In genomic region chr6:148437565-148437964, GRCm38 (mm10) we compare ENCODE assay signal across 21 mouse cellular contexts. TPM values are rescaled to one million over a fixed set of nuclear protein-coding genes. Genes with fewer than 3 reads are reported as not detected.
A peak's percentile ranks its signal among the peaks of the same experiment; 100 is the strongest.
DNase-seq lines count a peak whose midpoint lies in the region; ATAC-seq and TF ChIP-seq lines count a peak whose summit lies in the region.
"Had no signal": no experiment of that assay in that cellular context is flagged by ENCODE, and none has a peak within 500 bp of the region (broad histone marks: within the 10 kb centered on the region; RNA-seq: fewer than 3 reads in every experiment).

No protein-coding gene starts in this region.

- no peaks in the 10 kb centered on the region; the same call in 1 of the 2 replicates for H3K4me1 ChIP-seq in forebrain, embryonic 11.5 days (replicated peaks; ENCODE audit: control insufficient read depth, insufficient read depth, low read length)
- peaks cover 9% of the 10 kb centered on the region for H3K4me1 ChIP-seq in forebrain, embryonic 10.5 days
- peaks cover 20% of the 10 kb centered on the region for H3K4me1 ChIP-seq in heart, adult 2 months (ENCODE audit: control insufficient read depth, insufficient read depth, low read length)
- H3K4me1 ChIP-seq in kidney, adult 2 months (ENCODE audit: control insufficient read depth, insufficient read depth, low read length), result no peaks in the 10 kb centered on the region

- H3K79me2 ChIP-seq in heart, adult 2 months (replicated peaks; ENCODE audit: control insufficient read depth, insufficient read depth, low read length), result no peaks in the 10 kb centered on the region; the same call in 1 of the 2 replicates

- no peak for ATAC-seq in forebrain, embryonic 11.5 days (replicated peaks; ENCODE audit: low FRiP score)
- ATAC-seq: activated CD4-positive, CD25-positive, alpha-beta regulatory T cell, adult 4 months; forebrain, embryonic 13.5 days; forebrain, embryonic 16.5 days; intestine, postnatal 0 days had no signal

- TF ChIP-seq CTCF in heart, adult 2 months (IDR thresholded peaks at IDR 0.05), result peak; percentile 25; the same call in 1 of the 2 replicates
- TF ChIP-seq CTCF in kidney, adult 2 months (conservative IDR thresholded peaks at IDR 0.05; ENCODE audit: insufficient read depth, insufficient read length, low read depth, low read length), result no peak

- TF ChIP-seq POLR2A in heart, adult 2 months (IDR thresholded peaks at IDR 0.05; ENCODE audit: insufficient read depth, low read depth, low read length), result no peak
- TF ChIP-seq POLR2A in kidney, adult 2 months (IDR thresholded peaks at IDR 0.05; ENCODE audit: low read depth, low read length), result no peak

- H3K4me3 ChIP-seq in forebrain, embryonic 11.5 days (ENCODE audit: low read depth, low read length), result no peak overlapping the region
- no peak overlapping the region for H3K4me3 ChIP-seq in forebrain, embryonic 10.5 days
- no peak overlapping the region for H3K4me3 ChIP-seq in heart, adult 2 months
- H3K4me3 ChIP-seq in kidney, adult 2 months (ENCODE audit: insufficient read depth, low read depth, low read length), result no peak overlapping the region
- H3K4me3 ChIP-seq: forebrain, embryonic 13.5 days; heart, embryonic 13.5 days; hindbrain, embryonic 12.5 days; hindbrain, embryonic 15.5 days had no signal

- peaks cover 6% of the 10 kb centered on the region for H3K27me3 ChIP-seq in forebrain, embryonic 11.5 days (ENCODE audit: control insufficient read depth, insufficient read depth, low read length)
- H3K27me3 ChIP-seq in forebrain, embryonic 10.5 days (ENCODE audit: poor library complexity, severe bottlenecking), result peaks cover 23% of the 10 kb centered on the region
- no peaks in the 10 kb centered on the region for H3K27me3 ChIP-seq in heart, adult 2 months (ENCODE audit: control insufficient read depth, insufficient read depth, low read length)
- H3K27me3 ChIP-seq in kidney, adult 2 months (replicated peaks; ENCODE audit: control insufficient read depth, insufficient read depth, low read length), result no peaks in the 10 kb centered on the region
- H3K27me3 ChIP-seq: hindbrain, embryonic 15.5 days had no signal

- H3K4me2 ChIP-seq in forebrain, embryonic 11.5 days (ENCODE audit: low read depth, low read length, severe bottlenecking), result no peak overlapping the region
- H3K4me2 ChIP-seq: forebrain, embryonic 13.5 days; heart, embryonic 13.5 days; hindbrain, embryonic 12.5 days; hindbrain, embryonic 15.5 days had no signal

- H3K9ac ChIP-seq in forebrain, embryonic 11.5 days (ENCODE audit: low read length), result no peak overlapping the region
- H3K9ac ChIP-seq in heart, adult 2 months (ENCODE audit: low read depth, low read length), result no peak overlapping the region
- H3K9ac ChIP-seq: forebrain, embryonic 13.5 days; heart, embryonic 13.5 days; hindbrain, embryonic 12.5 days; hindbrain, embryonic 15.5 days had no signal

- no peaks in the 10 kb centered on the region for H3K9me3 ChIP-seq in forebrain, embryonic 11.5 days (ENCODE audit: control insufficient read depth, low read length)
- H3K9me3 ChIP-seq in forebrain, embryonic 10.5 days, result no peaks in the 10 kb centered on the region
- H3K9me3 ChIP-seq: forebrain, embryonic 13.5 days; heart, embryonic 13.5 days; hindbrain, embryonic 12.5 days; hindbrain, embryonic 15.5 days had no signal

- intact Hi-C loops in heart, adult 2 months (cut with DNase I), result no loop called here

- no peak for TF ChIP-seq EP300 in heart, adult 2 months (IDR thresholded peaks at IDR 0.05; ENCODE audit: insufficient read depth, low read depth, low read length)

- 91% methylated on average over 1 of the region's 1 CpGs for WGBS in forebrain, embryonic 11.5 days
- 80% methylated on average over 1 of the region's 1 CpGs for WGBS in forebrain, embryonic 10.5 days
- WGBS in heart, adult 2 months, result 70% methylated on average over 1 of the region's 1 CpGs
- WGBS in kidney, adult 2 months, result 90% methylated on average over 1 of the region's 1 CpGs

- no peaks in the 10 kb centered on the region for H3K36me3 ChIP-seq in forebrain, embryonic 11.5 days (ENCODE audit: control insufficient read depth, insufficient read depth, low read length)
- H3K36me3 ChIP-seq in forebrain, embryonic 10.5 days (replicated peaks), result no peaks in the 10 kb centered on the region
- H3K36me3 ChIP-seq in heart, adult 2 months (ENCODE audit: control insufficient read depth, insufficient read depth, low read length), result peaks cover 29% of the 10 kb centered on the region
- H3K36me3 ChIP-seq in kidney, adult 2 months (ENCODE audit: control insufficient read depth, insufficient read depth, low read length), result no peaks in the 10 kb centered on the region
- H3K36me3 ChIP-seq: heart, embryonic 13.5 days; hindbrain, embryonic 12.5 days; hindbrain, embryonic 15.5 days had no signal

- no peak overlapping the region for H3K27ac ChIP-seq in forebrain, embryonic 11.5 days (ENCODE audit: low read depth, low read length)
- no peak overlapping the region for H3K27ac ChIP-seq in forebrain, embryonic 10.5 days
- peak overlapping the region; percentile 34 for H3K27ac ChIP-seq in heart, adult 2 months
- H3K27ac ChIP-seq in kidney, adult 2 months (ENCODE audit: insufficient read depth, low read depth, low read length), result 0 out of 2 replicates have a peak overlapping the region, but pooled peaks have one; percentile 27
- H3K27ac ChIP-seq: forebrain, embryonic 13.5 days; heart, embryonic 13.5 days; hindbrain, embryonic 12.5 days; hindbrain, embryonic 15.5 days had no signal

- peak; percentile 45 for DNase-seq in forebrain, embryonic 11.5 days (ENCODE audit: low spot score)
- DNase-seq in forebrain, embryonic 10.5 days (ENCODE audit: extremely low spot score, low spot score), result no peak
- no peak for DNase-seq in heart, adult 2 months
- DNase-seq in heart, adult 18-20 months, result no peak
- no peak for DNase-seq in kidney, adult 2 months
- DNase-seq in kidney, adult 11 months, result no peak
- DNase-seq in lung, postnatal 10 days, result peak; percentile 5
- no peak for DNase-seq in lung, postnatal 25 days (ENCODE audit: low spot score)
- DNase-seq: adrenal gland, adult 8-10 months; adrenal gland, postnatal 25 days; cerebellum, adult 18-20 months; cerebellum, adult 9-10 months; cerebellum, postnatal 14 days; gastrocnemius, postnatal 25 days had no signal

RNA-seq across cellular contexts. Expression of gene Tmtc1, which starts 6.6 kb away (rescaled TPM):
- polyA plus RNA-seq in forebrain, embryonic 11.5 days (2014; fragmentation: Nextera tagmentation; extraction: Ambion mirVana), result 1.1 and 1.3 TPM in 2 replicates
- 0.20 and 0.26 TPM in 2 replicates for polyA plus RNA-seq in forebrain, embryonic 10.5 days (2016; fragmentation: Nextera tagmentation; extraction: Ambion mirVana)
- total RNA-seq in heart, adult 2 months (2021), result 100 to 1,000 TPM in 1 of 2 experiments, 10 to 100 TPM in 1; 89.4 to 131 TPM
- 46.3 and 86.1 TPM in 2 replicates for polyA plus RNA-seq in heart, adult 2 months (2012; rRNA removed)
- total RNA-seq in heart, adult 18-20 months (2021), result 10 to 100 TPM; 74.5 to 82.5 TPM
- 10.6 and 11.0 TPM in 2 replicates for polyA plus RNA-seq in kidney, adult 2 months (2012; rRNA removed)

Comparison
In these comparisons a context has a peak if more than half of its experiments do, and no peak if none do; other contexts are left out.
1. DNase-seq: peak in forebrain, embryonic 11.5 days (single experiment) and lung, postnatal 10 days (single experiment); none in forebrain, embryonic 10.5 days (single experiment), heart, adult 2 months (0 of 2), heart, adult 18-20 months (0 of 2), kidney, adult 2 months (single experiment), kidney, adult 11 months (single experiment) and lung, postnatal 25 days (single experiment).
2. H3K27ac ChIP-seq: peak in heart, adult 2 months (single experiment) and kidney, adult 2 months (single experiment); none in forebrain, embryonic 11.5 days (single experiment) and forebrain, embryonic 10.5 days (single experiment).